Mouse (Mus musculus) stomach, embryonic 14.5 days (tissue): ENCODE measurements around the gene Clic1. TPM values are rescaled to one million over a fixed set of nuclear protein-coding genes. Genes with fewer than 3 reads are reported as not detected.
"Not testable (repeated sequence)": the region's sequence is repeated elsewhere in the genome, so short reads cannot be mapped to it uniquely, and the experiment has no call there.

Source experiments
- ATAC-seq: fragments of 200-750 bp; cut with Nextera tagmentation; 2 replicates; pipeline ENCODE4 v1.8.0; 2017; ENCODE audit warnings: low read depth, moderate TSS enrichment; ENCODE audit not compliant: insufficient number of reproducible peaks, insufficient read depth, low FRiP score
- H3K27ac ChIP-seq: fragments of 300-500 bp; sonication (generic); 2 replicates; pipeline ENCODE4 v1.5.1; 2014; ENCODE audit warnings: mild to moderate bottlenecking, low read length, moderate library complexity, mixed read lengths
- H3K27me3 ChIP-seq: fragments of 300-500 bp; sonication (generic); 2 replicates; pipeline ENCODE4 v1.6.1; 2014; ENCODE audit warnings: low read length, control low read depth, mixed read lengths; ENCODE audit not compliant: control insufficient read depth, insufficient read depth
- H3K36me3 ChIP-seq: fragments of 300-500 bp; sonication (generic); 2 replicates; pipeline ENCODE4 v1.6.1; 2014; ENCODE audit warnings: mild to moderate bottlenecking, control low read depth, low read length, moderate library complexity, mixed read lengths; ENCODE audit not compliant: control insufficient read depth, insufficient read depth
- H3K4me1 ChIP-seq: fragments of 300-500 bp; sonication (generic); 2 replicates; pipeline ENCODE4 v1.6.1; 2014; ENCODE audit warnings: low read length, control low read depth, mixed read lengths; ENCODE audit not compliant: control insufficient read depth, insufficient read depth
- H3K4me2 ChIP-seq: fragments of 300-500 bp; sonication (generic); replicated peaks from 2 replicates; pipeline ENCODE4 v1.6.1; 2014; ENCODE audit warnings: low read depth, low read length, control low read depth
- H3K4me3 ChIP-seq: fragments of 300-500 bp; sonication (generic); 2 replicates; pipeline ENCODE4 v1.5.1; 2014; ENCODE audit warnings: low read depth, low read length, control low read depth
- H3K9ac ChIP-seq: fragments of 300-500 bp; sonication (generic); replicated peaks from 2 replicates; pipeline ENCODE4 v1.6.1; 2014; ENCODE audit warnings: low read depth, mild to moderate bottlenecking, control low read depth, low read length, moderate library complexity, mixed read lengths
- H3K9me3 ChIP-seq: fragments of 300-500 bp; sonication (generic); 2 replicates; pipeline ENCODE4 v1.6.1; 2016; ENCODE audit warnings: low read depth, low read length, control low read depth; ENCODE audit not compliant: control insufficient read depth
- WGBS: fragments of 180-500 bp; shearing (Covaris S2); extraction: QIAGEN DNeasy Blood & Tissue Kit; methylation state at CpG from one replicate; pipeline ENCODE4 v1.1.7; 2014; 5-methylcytosine and 5-hydroxymethylcytosine counted together
- polyA plus RNA-seq: library from polyadenylated mRNA; unstranded; fragments of >200 nt; fragmentation: Nextera tagmentation; extraction: Ambion mirVana; gene quantifications from 2 replicates; pipeline ENCODE4 v1.2.1, GENCODE M21; 2014

Clic1 gene
- polyA plus RNA-seq, 1 experiment from 2014 or later = 83.0 TPM

DNA sequence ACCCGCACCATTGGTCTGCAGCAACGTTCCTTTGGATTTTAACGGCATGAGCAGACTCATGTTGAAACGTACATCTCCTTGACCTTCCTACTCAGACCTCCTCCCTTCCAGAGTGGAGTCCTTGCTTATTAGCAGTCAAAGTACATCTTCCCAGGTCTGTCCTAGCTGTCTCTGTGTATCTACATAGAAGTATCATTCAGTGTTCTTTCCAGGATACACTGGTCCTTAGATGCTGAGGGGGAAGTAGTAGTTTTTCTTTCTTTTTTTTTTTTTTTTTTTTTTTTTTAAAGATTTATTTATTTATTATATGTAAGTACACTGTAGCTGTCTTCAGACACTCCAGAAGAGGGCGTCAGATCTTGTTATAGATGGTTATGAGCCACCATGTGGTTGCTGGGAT lies 43.9 kb upstream of the Clic1 start:
- not testable (repeated sequence) for H3K9me3 ChIP-seq, ATAC-seq, H3K4me2 ChIP-seq, H3K4me3 ChIP-seq, H3K9ac ChIP-seq, H3K27ac ChIP-seq, H3K27me3 ChIP-seq
- Histone ChIP-seq H3K36me3 (peaks cover 48% of the 10 kb centered on the region), H3K4me1 (peaks cover 15% of the 10 kb centered on the region)
- WGBS = 95% methylated on average over 4 of the region's 5 CpGs

DNA sequence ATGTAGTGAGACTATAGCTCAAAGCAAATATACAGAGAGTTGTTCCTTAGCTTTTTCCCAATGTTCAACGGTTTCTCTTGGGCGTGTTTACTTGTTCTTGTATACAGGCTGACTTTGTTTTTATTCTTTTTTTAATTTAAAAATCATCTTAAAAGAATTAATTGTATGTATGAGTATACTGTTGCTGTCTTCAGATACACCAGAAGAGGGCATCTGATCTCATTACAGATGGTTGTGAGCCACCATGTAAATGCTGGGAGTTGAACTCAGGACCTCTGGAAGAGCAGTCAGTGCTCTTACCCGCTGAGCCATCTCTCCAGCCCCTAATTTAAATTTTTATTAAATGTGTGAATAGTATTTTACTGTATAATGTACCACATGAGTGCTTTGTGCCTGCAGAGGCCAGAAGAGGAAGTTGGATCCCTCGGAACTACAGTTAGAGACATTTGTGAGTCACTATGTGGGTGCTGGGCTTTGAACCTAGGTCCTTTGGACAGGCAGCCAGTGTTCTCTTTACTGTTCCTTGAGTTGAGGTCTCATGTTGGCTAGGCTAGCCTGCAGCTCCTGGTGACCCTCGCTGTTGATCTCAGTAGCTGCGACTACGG lies 42.3 kb upstream of the Clic1 start:
- Histone ChIP-seq H3K4me2 (no peak overlapping the region), H3K36me3 (peaks cover 64% of the 10 kb centered on the region), H3K27me3 (no peaks in the 10 kb centered on the region), H3K9me3 (no peaks in the 10 kb centered on the region), H3K27ac (no peak overlapping the region), H3K4me1 (peaks cover 11% of the 10 kb centered on the region), H3K9ac (no peak overlapping the region), H3K4me3 (no peak overlapping the region)
- ATAC-seq = no peak
- WGBS = 94% methylated on average over 7 of the region's 7 CpGs

DNA sequence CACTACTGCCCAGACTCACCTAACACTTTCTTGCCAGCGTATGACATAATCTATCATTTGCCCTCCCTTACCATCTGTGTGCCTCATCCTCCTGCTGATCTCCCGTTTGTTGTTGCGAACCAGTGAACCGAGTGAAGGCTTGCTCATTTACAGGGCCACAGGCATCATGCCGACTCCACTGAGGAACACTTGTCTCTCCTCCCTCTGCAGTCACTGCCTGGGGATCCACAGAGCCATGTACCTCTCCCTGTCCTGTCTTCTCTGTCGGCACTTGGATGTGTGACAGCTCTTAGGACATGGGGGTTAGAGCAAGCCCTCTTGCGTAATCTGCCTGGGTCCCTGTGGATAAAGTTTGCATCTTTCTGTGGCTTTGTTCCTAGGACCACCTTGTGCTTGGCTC lies 40.2 kb upstream of the Clic1 start:
- Histone ChIP-seq H3K27me3 (no peaks in the 10 kb centered on the region), H3K4me2 (no peak overlapping the region), H3K4me1 (no peaks in the 10 kb centered on the region), H3K9me3 (no peaks in the 10 kb centered on the region), H3K9ac (no peak overlapping the region), H3K36me3 (peaks cover 79% of the 10 kb centered on the region), H3K4me3 (no peak overlapping the region), H3K27ac (no peak overlapping the region)
- ATAC-seq = no peak
- WGBS = 89% methylated on average over 7 of the region's 7 CpGs

DNA sequence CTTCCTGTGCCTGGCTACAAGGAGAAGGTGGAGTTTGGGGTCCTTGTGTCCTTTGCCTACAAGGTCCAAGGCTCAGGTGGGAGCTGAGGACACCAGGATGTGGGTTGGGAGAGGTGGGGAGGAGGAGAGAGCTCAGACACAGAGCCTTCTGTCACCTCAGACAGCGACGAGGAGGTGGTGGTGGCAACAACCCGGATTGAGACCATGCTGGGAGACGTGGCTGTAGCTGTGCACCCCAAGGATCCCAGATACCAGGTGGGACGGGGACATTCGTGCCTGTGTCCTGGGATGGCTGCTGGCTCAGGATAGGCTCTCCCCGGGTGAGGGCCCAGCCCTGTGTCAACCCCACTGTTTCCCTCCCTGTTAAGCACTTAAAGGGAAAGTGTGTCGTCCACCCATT lies 38.3 kb upstream of the Clic1 start:
- Histone ChIP-seq H3K36me3 (peaks cover 82% of the 10 kb centered on the region), H3K27me3 (no peaks in the 10 kb centered on the region), H3K27ac (no peak overlapping the region), H3K4me1 (no peaks in the 10 kb centered on the region), H3K9me3 (no peaks in the 10 kb centered on the region), H3K4me3 (no peak overlapping the region), H3K4me2 (no peak overlapping the region), H3K9ac (no peak overlapping the region)
- ATAC-seq = no peak
- 91% methylated on average over 8 of the region's 8 CpGs for WGBS

DNA sequence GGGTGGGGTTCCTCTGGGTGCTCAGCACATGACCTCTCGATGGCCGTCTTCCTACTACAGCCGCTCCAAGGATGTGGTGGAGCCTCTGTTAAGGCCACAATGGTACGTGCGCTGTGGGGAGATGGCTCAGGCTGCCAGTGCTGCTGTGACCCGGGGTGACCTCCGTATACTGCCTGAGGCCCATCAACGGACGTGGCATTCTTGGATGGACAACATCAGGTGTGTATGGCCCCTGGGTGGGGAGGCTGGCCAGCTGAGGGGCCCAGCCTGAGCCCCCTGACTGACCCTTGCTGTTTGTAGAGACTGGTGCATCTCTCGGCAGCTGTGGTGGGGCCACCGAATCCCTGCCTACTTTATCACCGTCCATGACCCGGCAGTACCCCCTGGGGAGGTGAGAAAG lies 37.3 kb upstream of the Clic1 start:
- H3K4me1 ChIP-seq = no peaks in the 10 kb centered on the region
- H3K4me3 ChIP-seq = no peak overlapping the region
- no peaks in the 10 kb centered on the region for H3K27me3 ChIP-seq
- no peak for ATAC-seq
- no peaks in the 10 kb centered on the region for H3K9me3 ChIP-seq
- 78% methylated on average over 13 of the region's 13 CpGs for WGBS
- no peak overlapping the region for H3K27ac ChIP-seq
- H3K36me3 ChIP-seq = peaks cover 74% of the 10 kb centered on the region
- H3K9ac ChIP-seq = no peak overlapping the region
- no peak overlapping the region for H3K4me2 ChIP-seq

DNA sequence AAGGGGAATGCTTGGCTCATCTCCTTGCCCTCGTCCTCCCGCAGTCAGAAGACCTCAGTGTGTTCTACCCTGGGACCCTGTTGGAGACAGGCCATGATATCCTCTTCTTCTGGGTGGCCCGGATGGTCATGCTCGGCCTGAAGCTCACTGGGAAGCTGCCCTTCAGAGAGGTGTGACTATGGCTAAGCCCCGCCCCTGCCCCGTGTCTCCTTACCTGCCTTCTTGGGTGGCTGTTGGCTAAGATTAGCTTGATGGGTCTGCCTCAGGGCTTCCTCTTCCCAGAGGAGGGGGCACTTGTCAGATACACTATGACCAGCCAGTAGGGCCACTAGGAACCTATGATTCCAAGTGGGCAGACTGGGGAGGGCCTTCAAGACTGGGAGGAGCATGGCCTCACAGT lies 36.5 kb upstream of the Clic1 start:
- Histone ChIP-seq H3K9me3 (no peaks in the 10 kb centered on the region), H3K4me3 (no peak overlapping the region), H3K4me2 (no peak overlapping the region), H3K36me3 (peaks cover 67% of the 10 kb centered on the region), H3K27ac (no peak overlapping the region), H3K27me3 (no peaks in the 10 kb centered on the region), H3K9ac (no peak overlapping the region), H3K4me1 (no peaks in the 10 kb centered on the region)
- 82% methylated on average over 6 of the region's 6 CpGs for WGBS
- ATAC-seq = no peak

DNA sequence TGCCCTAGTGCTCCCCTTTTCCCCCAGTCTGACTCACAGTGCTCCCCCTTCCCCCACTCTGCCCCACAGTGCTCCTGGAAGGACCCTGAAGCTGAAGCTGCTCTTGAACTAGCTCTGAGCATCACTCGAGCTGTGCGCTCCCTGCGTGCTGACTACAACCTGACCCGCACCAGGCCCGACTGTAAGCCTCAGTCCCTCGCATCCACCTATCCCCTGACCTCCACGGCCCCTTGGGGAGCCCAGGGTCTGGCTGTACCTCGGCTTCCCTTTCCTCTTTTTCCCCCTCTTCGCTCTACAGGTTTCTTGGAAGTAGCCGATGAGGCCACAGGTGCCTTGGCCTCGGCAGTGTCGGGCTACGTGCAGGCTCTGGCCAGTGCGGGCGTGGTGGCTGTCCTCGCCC lies 34.5 kb upstream of the Clic1 start:
- no peak for ATAC-seq
- whole genome bisulfite sequencing = 91% methylated on average over 16 of the region's 16 CpGs
- Histone ChIP-seq H3K27ac (no peak overlapping the region), H3K9me3 (no peaks in the 10 kb centered on the region), H3K4me2 (no peak overlapping the region), H3K36me3 (peaks cover 60% of the 10 kb centered on the region), H3K9ac (no peak overlapping the region), H3K27me3 (no peaks in the 10 kb centered on the region), H3K4me1 (no peaks in the 10 kb centered on the region), H3K4me3 (no peak overlapping the region)

DNA sequence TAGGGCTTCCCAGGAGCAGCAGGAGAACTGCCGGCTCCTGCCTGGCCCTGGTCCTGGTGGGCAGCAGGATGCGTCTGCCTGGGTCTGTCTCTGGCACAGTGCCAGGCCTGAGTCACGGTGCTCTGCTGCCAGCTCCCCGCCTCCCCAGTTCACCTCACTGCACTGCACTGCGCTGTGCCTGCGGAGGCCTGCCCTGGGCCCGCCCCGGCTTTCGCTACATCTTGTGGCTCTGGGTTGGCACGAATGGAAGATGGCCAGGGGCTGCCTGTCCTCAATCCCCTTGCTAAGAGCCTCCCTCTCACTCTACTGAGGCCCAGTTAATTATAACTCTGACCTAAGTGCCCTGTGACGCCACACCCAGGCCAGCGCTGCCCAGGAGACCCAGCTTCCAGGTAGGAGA lies 33.4 kb upstream of the Clic1 start, which contains the start of gene Vwa7:
Gene Vwa7 (plus strand): TSS at position 204 of the 400 bp plus-strand sequence.
- 60% methylated on average over 12 of the region's 12 CpGs for WGBS
- H3K9ac ChIP-seq = no peak within 1 kb of the TSS
- ATAC-seq = no peak

More for the DNA sequence above, 33.4 kb upstream of the Clic1 start, which contains the start of gene Vwa7:
- H3K27ac ChIP-seq = no peak within 1 kb of the TSS
- no peaks in the 10 kb centered on the region for H3K9me3 ChIP-seq
- H3K4me3 ChIP-seq = no peak within 1 kb of the TSS
- no peaks in the 10 kb centered on the region for H3K27me3 ChIP-seq
- no peak within 1 kb of the TSS for H3K4me2 ChIP-seq
- H3K4me1 ChIP-seq = peaks cover 1% of the 10 kb centered on the region; the same call in 1 of the 2 replicates
- H3K36me3 ChIP-seq = peaks cover 50% of the 10 kb centered on the region
